Comparison of ENCODE assay signal across 28 mouse cellular contexts in the genomic region with DNA sequence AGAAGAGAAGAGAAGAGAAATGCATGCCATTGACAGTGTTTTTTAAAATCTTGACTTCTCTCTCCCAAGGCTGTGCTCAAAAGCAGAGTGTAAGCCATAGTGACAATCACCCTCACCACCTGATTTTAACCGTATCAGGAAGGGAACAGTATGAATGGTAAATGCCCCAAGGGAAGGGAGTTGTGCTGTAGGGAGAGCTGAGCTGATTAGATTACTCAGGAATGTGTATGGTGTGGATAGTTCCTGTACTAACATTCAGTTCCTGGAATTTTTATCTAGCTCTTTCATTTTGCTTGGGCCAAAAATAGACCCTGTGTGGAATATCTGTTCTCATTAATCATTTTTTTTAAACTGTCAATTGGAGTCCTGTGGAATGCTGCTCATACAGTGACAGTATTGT.
A peak's percentile ranks its signal among the peaks of the same experiment; 100 is the strongest.
DNase-seq lines count a peak whose midpoint lies in the region; ATAC-seq and TF ChIP-seq lines count a peak whose summit lies in the region.
"Had no signal": no experiment of that assay in that cellular context is flagged by ENCODE, and none has a peak within 500 bp of the region (broad histone marks: within the 10 kb centered on the region; RNA-seq: fewer than 3 reads in every experiment).

No protein-coding gene starts in this region.

- TF ChIP-seq CTCF in heart, postnatal 0 days (IDR thresholded peaks at IDR 0.05; ENCODE audit: low read depth), result no peak

- no peaks in the 10 kb centered on the region for H3K36me3 ChIP-seq in embryonic facial prominence, embryonic 14.5 days (ENCODE audit: control insufficient read depth, insufficient read depth, low read length)
- H3K36me3 ChIP-seq in embryonic facial prominence, embryonic 10.5 days (replicated peaks), result no peaks in the 10 kb centered on the region
- H3K36me3 ChIP-seq in heart, postnatal 0 days (replicated peaks; ENCODE audit: control insufficient read depth, insufficient read depth, low read length), result no peaks in the 10 kb centered on the region
- no peaks in the 10 kb centered on the region for H3K36me3 ChIP-seq in lung, embryonic 16.5 days (ENCODE audit: control insufficient read depth, insufficient read depth, low read length)
- H3K36me3 ChIP-seq: embryonic facial prominence, embryonic 12.5 days; forebrain, embryonic 10.5 days; forebrain, embryonic 15.5 days; G1E; midbrain, embryonic 13.5 days had no signal

- peak; percentile 27 for DNase-seq in embryonic facial prominence, embryonic 14.5 days (ENCODE audit: low spot score)
- no peak for DNase-seq in embryonic facial prominence, embryonic 10.5 days (ENCODE audit: low spot score)
- DNase-seq in heart, postnatal 0 days (ENCODE audit: low spot score), result no peak
- DNase-seq in heart, postnatal 10 days, result no peak
- DNase-seq in lung, adult 18-20 months, result no peak
- no peak for DNase-seq in kidney, postnatal 36 days
- DNase-seq: adrenal gland, postnatal 14 days; cerebellum, adult 11 months; cerebellum, adult 9-10 months; cerebellum, postnatal 36 days; gastrocnemius, postnatal 25 days; heart, adult 11 months; kidney, adult 18-20 months; kidney, postnatal 4 days; left cerebral cortex, postnatal 4 days; liver, postnatal 0 days; lung, postnatal 4 days; right cerebral cortex, postnatal 14 days; thymus, postnatal 14 days had no signal

- no peak overlapping the region for H3K27ac ChIP-seq in embryonic facial prominence, embryonic 14.5 days (replicated peaks; ENCODE audit: low read depth, low read length)
- H3K27ac ChIP-seq in embryonic facial prominence, embryonic 10.5 days (replicated peaks), result no peak overlapping the region
- 0 out of 2 replicates have a peak overlapping the region, but pooled peaks have one; percentile 30 for H3K27ac ChIP-seq in heart, postnatal 0 days (ENCODE audit: low read depth)
- H3K27ac ChIP-seq in lung, embryonic 16.5 days (ENCODE audit: low read length), result no peak overlapping the region
- H3K27ac ChIP-seq: embryonic facial prominence, embryonic 12.5 days; forebrain, embryonic 10.5 days; forebrain, embryonic 15.5 days; midbrain, embryonic 13.5 days had no signal

- TF ChIP-seq EP300 in heart, postnatal 0 days (IDR thresholded peaks at IDR 0.05; ENCODE audit: low read depth), result no peak

- 18% methylated on average over 1 of the region's 1 CpGs for WGBS in embryonic facial prominence, embryonic 14.5 days
- WGBS in embryonic facial prominence, embryonic 10.5 days, result 37% methylated on average over 1 of the region's 1 CpGs
- 0% methylated on average over 1 of the region's 1 CpGs for WGBS in heart, postnatal 0 days
- 33% methylated on average over 1 of the region's 1 CpGs for WGBS in lung, embryonic 16.5 days

- H3K4me2 ChIP-seq in embryonic facial prominence, embryonic 14.5 days (ENCODE audit: low read depth, low read length), result no peak overlapping the region
- H3K4me2 ChIP-seq in heart, postnatal 0 days (ENCODE audit: low read depth, low read length), result no peak overlapping the region
- H3K4me2 ChIP-seq in lung, embryonic 16.5 days (ENCODE audit: low read depth, low read length), result no peak overlapping the region
- H3K4me2 ChIP-seq: embryonic facial prominence, embryonic 12.5 days; forebrain, embryonic 15.5 days; midbrain, embryonic 13.5 days had no signal

- no peak overlapping the region for H3K9ac ChIP-seq in embryonic facial prominence, embryonic 14.5 days (ENCODE audit: low read depth, low read length)
- no peak overlapping the region for H3K9ac ChIP-seq in heart, postnatal 0 days (replicated peaks; ENCODE audit: low read depth, low read length)
- no peak overlapping the region for H3K9ac ChIP-seq in lung, embryonic 16.5 days (ENCODE audit: low read length)
- H3K9ac ChIP-seq: embryonic facial prominence, embryonic 12.5 days; forebrain, embryonic 15.5 days; liver, postnatal 0 days; midbrain, embryonic 13.5 days had no signal

- no peak for ATAC-seq in embryonic facial prominence, embryonic 14.5 days (ENCODE audit: low read depth)
- no peak for ATAC-seq in heart, postnatal 0 days (ENCODE audit: insufficient read depth, low read depth)
- ATAC-seq in lung, embryonic 16.5 days (ENCODE audit: low read depth), result 0 out of 2 replicates have a peak, but pooled peaks have one; percentile 41
- ATAC-seq: forebrain, embryonic 15.5 days; hindbrain, embryonic 16.5 days; liver, postnatal 0 days; midbrain, embryonic 13.5 days; Patski had no signal

- no peak overlapping the region for H3K4me3 ChIP-seq in embryonic facial prominence, embryonic 14.5 days (ENCODE audit: low read depth, low read length)
- H3K4me3 ChIP-seq in embryonic facial prominence, embryonic 10.5 days, result no peak overlapping the region
- no peak overlapping the region for H3K4me3 ChIP-seq in heart, postnatal 0 days (ENCODE audit: low read depth, low read length)
- no peak overlapping the region for H3K4me3 ChIP-seq in lung, embryonic 16.5 days (ENCODE audit: low read length)
- H3K4me3 ChIP-seq: embryonic facial prominence, embryonic 12.5 days; forebrain, embryonic 10.5 days; forebrain, embryonic 15.5 days; megakaryocyte, embryonic 14.5 days; midbrain, embryonic 13.5 days had no signal

- intact Hi-C loops in heart, postnatal 10 days (cut with DNase I), result no loop called here

- no peaks in the 10 kb centered on the region for H3K27me3 ChIP-seq in embryonic facial prominence, embryonic 14.5 days (replicated peaks; ENCODE audit: control insufficient read depth, insufficient read depth, low read length)
- no peaks in the 10 kb centered on the region for H3K27me3 ChIP-seq in embryonic facial prominence, embryonic 10.5 days (replicated peaks; ENCODE audit: low read depth, poor library complexity, severe bottlenecking)
- H3K27me3 ChIP-seq in heart, postnatal 0 days (ENCODE audit: control insufficient read depth, insufficient read depth, low read length), result no peaks in the 10 kb centered on the region
- no peaks in the 10 kb centered on the region for H3K27me3 ChIP-seq in lung, embryonic 16.5 days (ENCODE audit: control insufficient read depth, insufficient read depth, low read depth, low read length)
- H3K27me3 ChIP-seq: embryonic facial prominence, embryonic 12.5 days; forebrain, embryonic 15.5 days; megakaryocyte, embryonic 14.5 days; midbrain, embryonic 13.5 days; Patski had no signal

- H3K9me3 ChIP-seq in embryonic facial prominence, embryonic 14.5 days (ENCODE audit: control insufficient read depth, low read length), result no peaks in the 10 kb centered on the region
- no peaks in the 10 kb centered on the region for H3K9me3 ChIP-seq in embryonic facial prominence, embryonic 10.5 days
- H3K9me3 ChIP-seq in heart, postnatal 0 days (replicated peaks; ENCODE audit: control insufficient read depth, low read length), result 0 out of 2 replicates have a peak, but pooled peaks cover 5% of the 10 kb centered on the region
- H3K9me3 ChIP-seq in lung, embryonic 16.5 days (ENCODE audit: control insufficient read depth, low read length), result peaks cover 2% of the 10 kb centered on the region; the same call in 1 of the 2 replicates
- H3K9me3 ChIP-seq: embryonic facial prominence, embryonic 12.5 days; forebrain, embryonic 10.5 days; forebrain, embryonic 15.5 days; G1E; midbrain, embryonic 13.5 days had no signal

- H3K4me1 ChIP-seq in embryonic facial prominence, embryonic 14.5 days (ENCODE audit: control insufficient read depth, insufficient read depth, low read length), result peaks cover 6% of the 10 kb centered on the region; the same call in 1 of the 2 replicates
- H3K4me1 ChIP-seq in embryonic facial prominence, embryonic 10.5 days, result peaks cover 15% of the 10 kb centered on the region
- H3K4me1 ChIP-seq in heart, postnatal 0 days (ENCODE audit: control insufficient read depth, insufficient read depth), result no peaks in the 10 kb centered on the region
- peaks cover 8% of the 10 kb centered on the region; the same call in 1 of the 2 replicates for H3K4me1 ChIP-seq in lung, embryonic 16.5 days (replicated peaks; ENCODE audit: control insufficient read depth, insufficient read depth, low read length)
- H3K4me1 ChIP-seq: forebrain, embryonic 15.5 days; megakaryocyte, embryonic 14.5 days had no signal
